Mouse (Mus musculus): ENCODE data around the gene Gm13287. TPM values are rescaled to one million over a fixed set of nuclear protein-coding genes. Genes with fewer than 3 reads are reported as not detected.
"Not testable (repeated sequence)": the region's sequence is repeated elsewhere in the genome, so short reads cannot be mapped to it uniquely, and the experiment has no call there.

Gm13287 gene
- polyA plus RNA-seq (2012; rRNA removed), result not detected in 2 replicates

DNA sequence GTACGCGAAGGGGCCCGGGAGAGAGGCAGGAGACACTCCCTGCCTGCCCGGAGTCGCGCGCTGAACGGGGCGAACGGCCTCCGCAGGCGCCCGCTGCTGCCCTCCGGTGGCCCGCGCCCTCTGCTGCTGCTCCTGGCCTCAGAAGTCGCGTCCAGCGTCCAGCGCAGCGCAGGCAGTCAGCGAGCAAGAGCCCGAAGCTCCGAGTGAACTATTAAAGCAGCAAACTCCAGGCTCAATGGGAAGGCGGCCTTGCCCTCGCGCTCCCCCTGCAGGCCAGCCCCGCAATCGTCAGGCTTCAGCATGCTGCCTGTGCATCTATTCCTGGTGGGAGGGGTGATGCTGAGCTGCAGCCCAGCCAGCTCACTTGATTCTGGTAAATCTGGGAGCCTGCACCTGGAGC lies at the start of gene Gm13287:
Gene Gm13287, plus strand, starts transcription at position 301 of the 400 bp plus-strand sequence.
- not testable (repeated sequence) for DNase-seq (ENCODE audit: extremely low spot score in 1 of 2, low spot score in 1 of 2)

DNA sequence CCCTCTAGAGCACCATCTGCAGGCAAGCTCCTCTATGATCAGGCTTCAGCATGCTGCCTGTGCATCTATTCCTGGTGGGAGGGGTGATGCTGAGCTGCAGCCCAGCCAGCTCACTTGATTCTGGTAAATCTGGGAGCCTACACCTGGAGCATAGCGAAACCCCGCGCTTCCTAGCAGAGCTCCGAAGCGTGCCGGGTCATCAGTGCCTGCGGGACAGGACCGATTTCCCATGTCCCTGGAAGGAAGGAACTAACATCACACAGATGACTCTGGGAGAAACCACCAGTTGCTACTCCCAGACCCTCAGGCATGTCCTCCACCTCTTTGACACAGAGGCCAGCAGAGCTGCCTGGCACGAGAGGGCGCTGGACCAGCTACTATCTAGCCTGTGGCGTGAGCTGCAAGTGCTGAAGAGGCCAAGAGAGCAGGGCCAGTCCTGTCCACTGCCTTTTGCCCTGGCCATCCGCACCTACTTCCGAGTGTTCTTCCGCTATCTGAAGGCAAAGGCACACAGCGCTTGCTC lies 48.2 kb upstream of the Gm13287 start, which contains the start of gene Gm13271:
Gene Gm13271, plus strand, starts transcription at position 51 of the 523 bp plus-strand sequence.
- DNase-seq (ENCODE audit: extremely low spot score in 1 of 2, low spot score in 1 of 2), result peak; percentile 65 to 83

DNA sequence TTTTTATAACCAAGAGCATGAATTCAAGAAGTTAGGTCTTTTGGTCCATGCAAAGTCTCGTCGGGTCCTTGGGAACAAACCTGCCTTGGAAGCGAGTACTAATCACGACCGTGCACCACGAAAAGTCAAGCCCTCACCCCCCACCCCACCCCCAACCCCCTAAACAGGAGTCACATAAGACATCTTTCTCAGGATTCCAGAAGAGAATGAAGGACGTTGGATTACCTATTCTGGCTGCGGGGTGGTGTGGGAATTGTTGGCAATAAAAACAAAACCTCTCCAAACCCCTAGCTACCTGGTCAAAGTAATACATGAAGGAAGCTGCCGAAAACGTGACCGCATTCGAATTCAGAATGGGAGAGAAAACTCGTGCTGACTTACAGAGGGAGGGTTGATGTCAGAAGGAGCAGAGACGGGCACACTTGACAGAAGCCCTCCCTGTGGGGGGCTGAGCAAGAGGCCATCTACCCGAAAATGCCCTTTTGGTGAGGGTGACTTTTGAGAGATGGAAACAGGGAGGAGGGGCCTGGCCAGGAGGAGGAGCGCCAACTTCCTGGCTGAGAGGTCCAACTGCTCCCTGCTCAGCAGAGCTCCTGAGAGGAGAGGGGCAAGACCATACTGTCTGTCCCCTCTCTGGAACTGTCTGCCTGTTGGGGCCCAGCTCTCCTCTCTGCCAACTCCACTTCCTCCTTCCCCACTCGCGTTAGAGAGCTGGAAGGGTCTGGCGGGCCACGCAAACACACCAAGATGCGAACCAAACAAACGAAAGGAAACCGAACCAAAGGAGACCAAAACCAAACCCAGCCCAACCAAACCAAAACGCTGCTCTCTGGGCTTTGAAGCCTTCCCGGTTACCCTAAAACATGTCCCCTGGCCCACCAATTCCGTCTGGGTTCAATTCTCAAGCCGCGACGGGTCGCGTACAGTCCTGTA lies 46.2 kb upstream of the Gm13287 start:
- DNase-seq (ENCODE audit: extremely low spot score in 1 of 2, low spot score in 1 of 2), result not testable (repeated sequence)

DNA sequence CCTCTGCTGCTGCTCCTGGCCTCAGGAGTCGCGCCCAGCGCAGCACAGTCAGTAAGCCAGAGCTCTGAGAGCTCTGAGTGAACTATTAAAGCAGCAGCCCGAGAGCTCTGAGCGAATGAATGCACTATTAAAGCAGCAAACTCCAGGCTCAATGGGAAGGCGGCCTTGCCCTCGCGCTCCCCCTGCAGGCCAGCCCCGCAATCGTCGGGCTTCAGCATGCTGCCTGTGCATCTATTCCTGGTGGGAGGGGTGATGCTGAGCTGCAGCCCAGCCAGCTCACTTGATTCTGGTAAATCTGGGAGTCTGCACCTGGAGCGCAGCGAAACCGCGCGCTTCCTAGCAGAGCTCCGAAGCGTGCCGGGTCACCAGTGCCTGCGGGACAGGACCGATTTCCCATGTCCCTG lies 45.4 kb upstream of the Gm13287 start:
- DNase-seq (ENCODE audit: extremely low spot score in 1 of 2, low spot score in 1 of 2), result peak; percentile 91 to 94

DNA sequence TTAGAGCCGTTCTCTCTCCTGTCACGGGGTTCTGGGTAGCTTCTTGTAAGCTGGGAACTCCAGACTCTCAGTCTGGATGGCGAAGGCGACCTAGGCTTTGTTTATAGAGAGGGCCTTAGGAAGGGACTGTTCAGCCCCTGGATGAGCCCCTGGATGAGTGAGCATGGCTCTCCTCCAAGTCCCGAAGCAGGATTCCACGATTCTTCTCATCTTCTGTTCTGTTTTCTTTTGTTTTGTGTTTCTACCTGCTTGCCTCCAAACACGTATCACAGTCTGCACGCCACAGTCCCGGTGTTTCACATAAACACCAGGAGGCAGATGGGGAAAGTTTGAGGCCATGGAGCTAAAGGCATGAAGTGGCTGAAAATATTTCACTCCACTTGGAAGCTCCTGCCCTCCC lies 44.3 kb upstream of the Gm13287 start:
- not testable (repeated sequence) for DNase-seq (ENCODE audit: extremely low spot score in 1 of 2, low spot score in 1 of 2)

DNA sequence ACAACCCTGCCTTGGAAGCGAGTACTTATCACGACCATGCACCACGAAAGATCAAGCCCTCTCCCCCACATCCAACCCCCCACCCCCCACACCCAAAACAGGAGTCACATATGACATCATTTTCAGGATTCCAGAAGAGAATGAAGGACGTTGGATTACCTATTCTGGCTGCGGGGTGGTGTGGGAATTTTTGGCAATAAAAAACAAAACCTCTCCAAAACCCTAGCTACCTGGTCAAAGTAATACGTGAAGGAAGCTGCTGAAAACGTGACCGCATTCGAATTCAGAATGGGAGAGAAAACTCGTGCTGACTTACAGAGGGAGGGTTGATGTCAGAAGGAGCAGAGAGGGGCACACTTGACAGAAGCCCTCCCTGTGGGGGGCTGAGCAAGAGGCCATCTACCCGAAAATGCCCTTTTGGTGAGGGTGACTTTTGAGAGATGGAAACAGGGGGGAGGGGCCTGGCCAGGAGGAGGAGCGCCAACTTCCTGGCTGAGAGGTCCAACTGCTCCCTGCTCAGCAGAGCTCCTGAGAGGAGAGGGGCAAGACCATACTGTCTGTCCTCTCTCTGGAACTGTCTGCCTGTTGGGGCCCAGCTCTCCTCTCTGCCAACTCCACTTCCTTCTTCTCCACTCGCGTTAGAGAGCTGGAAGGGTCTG lies 43.3 kb upstream of the Gm13287 start, which contains the start of gene Gm13283:
Gene Gm13283, plus strand, starts transcription at position 510 of the 659 bp plus-strand sequence.
- peak; percentile 24 to 43 for DNase-seq (ENCODE audit: extremely low spot score in 1 of 2, low spot score in 1 of 2)

DNA sequence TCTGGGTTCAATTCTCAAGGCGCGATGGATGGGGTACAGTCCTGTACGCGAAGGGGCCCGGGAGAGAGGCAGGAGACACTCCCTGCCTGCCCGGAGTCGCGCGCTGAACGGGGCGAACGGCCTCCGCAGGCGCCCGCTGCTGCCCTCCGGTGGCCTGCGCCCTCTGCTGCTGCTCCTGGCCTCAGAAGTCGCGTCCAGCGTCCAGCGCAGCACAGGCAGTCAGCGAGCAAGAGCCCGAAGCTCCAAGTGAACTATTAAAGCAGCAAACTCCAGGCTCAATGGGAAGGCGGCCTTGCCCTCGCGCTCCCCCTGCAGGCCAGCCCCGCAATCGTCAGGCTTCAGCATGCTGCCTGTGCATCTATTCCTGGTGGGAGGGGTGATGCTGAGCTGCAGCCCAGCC lies 42.6 kb upstream of the Gm13287 start:
- peak in 1 of 2 experiments; percentile 48 for DNase-seq (ENCODE audit: extremely low spot score in 1 of 2, low spot score in 1 of 2)

DNA sequence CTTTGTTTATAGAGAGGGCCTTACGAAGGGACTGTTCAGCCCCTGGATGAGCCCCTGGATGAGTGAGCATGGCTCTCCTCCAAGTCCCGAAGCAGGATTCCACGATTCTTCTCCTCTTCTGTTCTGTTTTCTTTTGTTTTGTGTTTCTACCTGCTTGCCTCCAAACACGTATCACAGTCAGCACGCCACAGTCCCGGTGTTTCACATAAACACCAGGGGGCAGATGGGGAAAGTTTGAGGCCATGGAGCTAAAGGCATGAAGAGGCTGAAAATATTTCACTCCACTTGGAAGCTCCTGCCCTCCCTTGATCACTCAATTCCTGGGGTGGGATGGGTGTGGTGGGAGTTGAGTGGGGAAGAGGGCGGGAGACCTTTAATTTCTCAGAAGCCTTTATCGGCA lies 41.3 kb upstream of the Gm13287 start:
- peak; percentile 59 to 73 for DNase-seq (ENCODE audit: extremely low spot score in 1 of 2, low spot score in 1 of 2)

DNA sequence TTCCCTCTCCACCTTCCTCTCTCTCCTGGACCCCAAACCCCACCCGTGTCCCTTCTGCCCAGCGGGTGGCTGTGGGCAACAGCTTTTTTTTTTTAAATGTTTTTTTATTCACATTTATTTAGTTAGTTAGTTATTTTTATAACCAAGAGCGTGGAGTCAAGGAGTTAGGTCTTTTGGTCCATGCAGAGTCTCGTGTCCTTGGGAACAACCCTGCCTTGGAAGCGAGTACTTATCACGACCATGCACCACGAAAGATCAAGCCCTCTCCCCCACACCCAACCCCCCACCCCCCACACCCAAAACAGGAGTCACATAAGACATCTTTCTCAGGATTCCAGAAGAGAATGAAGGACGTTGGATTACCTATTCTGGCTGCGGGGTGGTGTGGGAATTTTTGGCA lies 40.7 kb upstream of the Gm13287 start:
- DNase-seq (ENCODE audit: extremely low spot score in 1 of 2, low spot score in 1 of 2), result not testable (repeated sequence)

DNA sequence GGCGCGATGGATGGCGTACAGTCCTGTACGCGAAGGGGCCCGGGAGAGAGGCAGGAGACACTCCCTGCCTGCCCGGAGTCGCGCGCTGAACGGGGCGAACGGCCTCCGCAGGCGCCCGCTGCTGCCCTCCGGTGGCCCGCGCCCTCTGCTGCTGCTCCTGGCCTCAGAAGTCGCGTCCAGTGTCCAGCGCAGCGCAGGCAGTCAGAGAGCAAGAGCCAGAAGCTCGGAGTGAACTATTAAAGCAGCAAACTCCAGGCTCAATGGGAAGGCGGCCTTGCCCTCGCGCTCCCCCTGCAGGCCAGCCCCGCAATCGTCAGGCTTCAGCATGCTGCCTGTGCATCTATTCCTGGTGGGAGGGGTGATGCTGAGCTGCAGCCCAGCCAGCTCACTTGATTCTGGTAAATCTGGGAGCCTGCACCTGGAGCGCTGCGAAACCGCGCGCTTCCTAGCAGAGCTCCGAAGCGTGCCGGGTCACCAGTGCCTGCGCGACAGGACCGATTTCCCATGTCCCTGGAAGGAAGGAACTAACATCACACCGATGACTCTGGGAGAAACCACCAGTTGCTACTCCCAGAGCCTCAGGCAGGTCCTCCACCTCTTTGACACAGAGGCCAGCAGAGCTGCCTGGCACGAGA lies 39.6 kb upstream of the Gm13287 start:
- not testable (repeated sequence) for DNase-seq (ENCODE audit: extremely low spot score in 1 of 2, low spot score in 1 of 2)

DNA sequence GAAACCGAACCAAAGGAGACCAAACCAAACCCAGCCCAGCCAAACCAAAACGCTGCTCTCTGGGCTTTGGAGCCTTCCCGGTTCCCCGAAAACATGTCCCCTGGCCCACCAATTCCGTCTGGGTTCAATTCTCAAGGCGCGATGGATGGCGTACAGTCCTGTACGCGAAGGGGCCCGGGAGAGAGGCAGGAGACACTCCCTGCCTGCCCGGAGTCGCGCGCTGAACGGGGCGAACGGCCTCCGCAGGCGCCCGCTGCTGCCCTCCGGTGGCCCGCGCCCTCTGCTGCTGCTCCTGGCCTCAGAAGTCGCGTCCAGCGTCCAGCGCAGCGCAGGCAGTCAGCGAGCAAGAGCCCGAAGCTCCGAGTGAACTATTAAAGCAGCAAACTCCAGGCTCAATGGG lies 29.5 kb upstream of the Gm13287 start, which contains the start of gene Gm13290:
Gene Gm13290, plus strand, starts transcription at position 301 of the 400 bp plus-strand sequence.
- DNase-seq (ENCODE audit: extremely low spot score in 1 of 2, low spot score in 1 of 2), result not testable (repeated sequence)

DNA sequence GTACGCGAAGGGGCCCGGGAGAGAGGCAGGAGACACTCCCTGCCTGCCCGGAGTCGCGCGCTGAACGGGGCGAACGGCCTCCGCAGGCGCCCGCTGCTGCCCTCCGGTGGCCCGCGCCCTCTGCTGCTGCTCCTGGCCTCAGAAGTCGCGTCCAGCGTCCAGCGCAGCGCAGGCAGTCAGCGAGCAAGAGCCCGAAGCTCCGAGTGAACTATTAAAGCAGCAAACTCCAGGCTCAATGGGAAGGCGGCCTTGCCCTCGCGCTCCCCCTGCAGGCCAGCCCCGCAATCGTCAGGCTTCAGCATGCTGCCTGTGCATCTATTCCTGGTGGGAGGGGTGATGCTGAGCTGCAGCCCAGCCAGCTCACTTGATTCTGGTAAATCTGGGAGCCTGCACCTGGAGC lies 26.4 kb upstream of the Gm13287 start, which contains the start of gene Gm13289:
Gene Gm13289, plus strand, starts transcription at position 301 of the 400 bp plus-strand sequence.
- DNase-seq (ENCODE audit: extremely low spot score in 1 of 2, low spot score in 1 of 2), result not testable (repeated sequence)

DNA sequence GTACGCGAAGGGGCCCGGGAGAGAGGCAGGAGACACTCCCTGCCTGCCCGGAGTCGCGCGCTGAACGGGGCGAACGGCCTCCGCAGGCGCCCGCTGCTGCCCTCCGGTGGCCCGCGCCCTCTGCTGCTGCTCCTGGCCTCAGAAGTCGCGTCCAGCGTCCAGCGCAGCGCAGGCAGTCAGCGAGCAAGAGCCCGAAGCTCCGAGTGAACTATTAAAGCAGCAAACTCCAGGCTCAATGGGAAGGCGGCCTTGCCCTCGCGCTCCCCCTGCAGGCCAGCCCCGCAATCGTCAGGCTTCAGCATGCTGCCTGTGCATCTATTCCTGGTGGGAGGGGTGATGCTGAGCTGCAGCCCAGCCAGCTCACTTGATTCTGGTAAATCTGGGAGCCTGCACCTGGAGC lies 23.5 kb upstream of the Gm13287 start, which contains the start of gene Gm13272:
Gene Gm13272, plus strand, starts transcription at position 301 of the 400 bp plus-strand sequence.
- not testable (repeated sequence) for DNase-seq (ENCODE audit: extremely low spot score in 1 of 2, low spot score in 1 of 2)

DNA sequence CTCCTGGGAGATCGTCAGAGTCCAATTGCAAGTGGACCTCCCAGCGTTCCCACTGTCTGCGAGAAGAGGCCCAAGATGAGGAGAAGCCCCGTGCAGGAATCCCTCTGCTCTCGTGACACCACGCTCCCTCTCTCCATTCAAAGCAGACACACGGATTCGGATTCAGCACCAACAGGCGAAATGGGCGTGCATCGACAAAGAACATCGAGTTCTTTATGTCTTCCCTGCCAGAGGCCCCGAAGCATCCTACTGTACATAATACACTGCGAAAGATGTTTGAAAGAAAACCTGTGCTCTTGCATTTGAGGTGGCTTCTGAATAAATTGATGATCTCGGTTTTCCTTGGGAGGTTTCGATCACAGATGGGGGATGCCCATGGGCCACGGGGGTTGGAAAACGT lies 22.7 kb upstream of the Gm13287 start:
- not testable (repeated sequence) for DNase-seq (ENCODE audit: extremely low spot score in 1 of 2, low spot score in 1 of 2)

DNA sequence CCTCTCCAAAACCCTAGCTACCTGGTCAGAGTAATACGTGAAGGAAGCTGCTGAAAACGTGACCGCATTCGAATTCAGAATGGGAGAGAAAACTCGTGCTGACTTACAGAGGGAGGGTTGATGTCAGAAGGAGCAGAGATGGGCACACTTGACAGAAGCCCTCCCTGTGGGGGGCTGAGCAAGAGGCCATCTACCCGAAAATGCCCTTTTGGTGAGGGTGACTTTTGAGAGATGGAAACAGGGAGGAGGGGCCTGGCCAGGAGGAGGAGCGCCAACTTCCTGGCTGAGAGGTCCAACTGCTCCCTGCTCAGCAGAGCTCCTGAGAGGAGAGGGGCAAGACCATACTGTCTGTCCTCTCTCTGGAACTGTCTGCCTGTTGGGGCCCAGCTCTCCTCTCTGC lies 21.2 kb upstream of the Gm13287 start, which contains the start of gene Ifnz:
Gene Ifnz, plus strand, starts transcription at position 301 of the 400 bp plus-strand sequence.
- not testable (repeated sequence) for DNase-seq (ENCODE audit: extremely low spot score in 1 of 2, low spot score in 1 of 2)

DNA sequence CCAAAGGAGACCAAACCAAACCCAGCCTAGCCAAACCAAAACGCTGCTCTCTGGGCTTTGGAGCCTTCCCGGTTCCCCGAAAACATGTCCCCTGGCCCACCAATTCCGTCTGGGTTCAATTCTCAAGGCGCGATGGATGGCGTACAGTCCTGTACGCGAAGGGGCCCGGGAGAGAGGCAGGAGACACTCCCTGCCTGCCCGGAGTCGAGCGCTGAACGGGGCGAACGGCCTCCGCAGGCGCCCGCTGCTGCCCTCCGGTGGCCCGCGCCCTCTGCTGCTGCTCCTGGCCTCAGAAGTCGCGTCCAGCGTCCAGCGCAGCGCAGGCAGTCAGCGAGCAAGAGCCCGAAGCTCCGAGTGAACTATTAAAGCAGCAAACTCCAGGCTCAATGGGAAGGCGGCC lies 20.7 kb upstream of the Gm13287 start:
- DNase-seq (ENCODE audit: extremely low spot score in 1 of 2, low spot score in 1 of 2), result not testable (repeated sequence)

DNA sequence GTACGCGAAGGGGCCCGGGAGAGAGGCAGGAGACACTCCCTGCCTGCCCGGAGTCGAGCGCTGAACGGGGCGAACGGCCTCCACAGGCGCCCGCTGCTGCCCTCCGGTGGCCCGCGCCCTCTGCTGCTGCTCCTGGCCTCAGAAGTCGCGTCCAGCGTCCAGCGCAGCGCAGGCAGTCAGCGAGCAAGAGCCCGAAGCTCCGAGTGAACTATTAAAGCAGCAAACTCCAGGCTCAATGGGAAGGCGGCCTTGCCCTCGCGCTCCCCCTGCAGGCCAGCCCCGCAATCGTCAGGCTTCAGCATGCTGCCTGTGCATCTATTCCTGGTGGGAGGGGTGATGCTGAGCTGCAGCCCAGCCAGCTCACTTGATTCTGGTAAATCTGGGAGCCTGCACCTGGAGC lies 17.6 kb upstream of the Gm13287 start, which contains the start of gene Gm13276:
Gene Gm13276, plus strand, starts transcription at position 301 of the 400 bp plus-strand sequence.
- not testable (repeated sequence) for DNase-seq (ENCODE audit: extremely low spot score in 1 of 2, low spot score in 1 of 2)

DNA sequence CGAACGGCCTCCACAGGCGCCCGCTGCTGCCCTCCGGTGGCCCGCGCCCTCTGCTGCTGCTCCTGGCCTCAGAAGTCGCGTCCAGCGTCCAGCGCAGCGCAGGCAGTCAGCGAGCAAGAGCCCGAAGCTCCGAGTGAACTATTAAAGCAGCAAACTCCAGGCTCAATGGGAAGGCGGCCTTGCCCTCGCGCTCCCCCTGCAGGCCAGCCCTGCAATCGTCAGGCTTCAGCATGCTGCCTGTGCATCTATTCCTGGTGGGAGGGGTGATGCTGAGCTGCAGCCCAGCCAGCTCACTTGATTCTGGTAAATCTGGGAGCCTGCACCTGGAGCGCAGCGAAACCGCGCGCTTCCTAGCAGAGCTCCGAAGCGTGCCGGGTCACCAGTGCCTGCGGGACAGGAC lies 14.7 kb upstream of the Gm13287 start, which contains the start of gene Gm13277:
Gene Gm13277, plus strand, starts transcription at position 231 of the 400 bp plus-strand sequence.
- peak; percentile 16 to 80 for DNase-seq (ENCODE audit: extremely low spot score in 1 of 2, low spot score in 1 of 2)

DNA sequence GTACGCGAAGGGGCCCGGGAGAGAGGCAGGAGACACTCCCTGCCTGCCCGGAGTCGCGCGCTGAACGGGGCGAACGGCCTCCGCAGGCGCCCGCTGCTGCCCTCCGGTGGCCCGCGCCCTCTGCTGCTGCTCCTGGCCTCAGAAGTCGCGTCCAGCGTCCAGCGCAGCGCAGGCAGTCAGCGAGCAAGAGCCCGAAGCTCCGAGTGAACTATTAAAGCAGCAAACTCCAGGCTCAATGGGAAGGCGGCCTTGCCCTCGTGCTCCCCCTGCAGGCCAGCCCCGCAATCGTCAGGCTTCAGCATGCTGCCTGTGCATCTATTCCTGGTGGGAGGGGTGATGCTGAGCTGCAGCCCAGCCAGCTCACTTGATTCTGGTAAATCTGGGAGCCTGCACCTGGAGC lies 11.8 kb upstream of the Gm13287 start, which contains the start of gene Gm13278:
Gene Gm13278, plus strand, starts transcription at position 301 of the 400 bp plus-strand sequence.
- DNase-seq (ENCODE audit: extremely low spot score in 1 of 2, low spot score in 1 of 2), result not testable (repeated sequence)
